Mouse (Mus musculus): ENCODE measurements around the gene Tmem240. TPM values are rescaled to one million over a fixed set of nuclear protein-coding genes. Genes with fewer than 3 reads are reported as not detected.
"Not testable (repeated sequence)": the region's sequence is repeated elsewhere in the genome, so short reads cannot be mapped to it uniquely, and the experiment has no call there.

The Tmem240 gene
- polyA plus RNA-seq, 1 experiment, result 1.3 TPM

- Histone ChIP-seq H3K4me1 (ENCODE audit: control insufficient read depth, insufficient read depth, low read length) (peaks cover 9% of the 10 kb centered on the region; the same call in 1 of the 2 replicates), H3K4me3 (ENCODE audit: insufficient read depth, low read length) (no peak overlapping the region), H3K27ac (ENCODE audit: insufficient read depth, low read depth, low read length) (no peak overlapping the region)
- no peak for TF ChIP-seq CTCF (IDR thresholded peaks at IDR 0.05; ENCODE audit: low read depth, low read length)
- TF ChIP-seq POLR2A (IDR thresholded peaks at IDR 0.05; ENCODE audit: borderline replicate concordance, low read depth, low read length), result no peak
Measured at GRCm38 (mm10) chr4:155776704-155777335, 42.2 kb downstream of the Tmem240 start.

- H3K27ac ChIP-seq (ENCODE audit: insufficient read depth, low read depth, low read length), result no peak overlapping the region
- peaks cover 9% of the 10 kb centered on the region; the same call in 1 of the 2 replicates for H3K4me1 ChIP-seq (ENCODE audit: control insufficient read depth, insufficient read depth, low read length)
Measured at GRCm38 (mm10) chr4:155777816-155778215, 43.2 kb downstream of the Tmem240 start.

GRCm38 (mm10) chr4:155779498-155779897 lies 44.9 kb downstream of the Tmem240 start:
- no peak overlapping the region for H3K27ac ChIP-seq (ENCODE audit: insufficient read depth, low read depth, low read length)
- peaks cover 12% of the 10 kb centered on the region for H3K4me1 ChIP-seq (ENCODE audit: control insufficient read depth, insufficient read depth, low read length)
- no peak for TF ChIP-seq CTCF (IDR thresholded peaks at IDR 0.05; ENCODE audit: low read depth, low read length)
- no peak for TF ChIP-seq POLR2A (IDR thresholded peaks at IDR 0.05; ENCODE audit: borderline replicate concordance, low read depth, low read length)
- no peak overlapping the region for H3K4me3 ChIP-seq (ENCODE audit: insufficient read depth, low read length)

More at GRCm38 (mm10) chr4:155777816-155778215, 43.2 kb downstream of the Tmem240 start:
- no peak overlapping the region for H3K4me3 ChIP-seq (ENCODE audit: insufficient read depth, low read length)
- TF ChIP-seq CTCF (IDR thresholded peaks at IDR 0.05; ENCODE audit: low read depth, low read length) (no peak), POLR2A (IDR thresholded peaks at IDR 0.05; ENCODE audit: borderline replicate concordance, low read depth, low read length) (no peak)

GRCm38 (mm10) chr4:155780895-155781294 lies 46.3 kb downstream of the Tmem240 start:
- Histone ChIP-seq H3K4me1 (ENCODE audit: control insufficient read depth, insufficient read depth, low read length) (peaks cover 8% of the 10 kb centered on the region), H3K27ac (ENCODE audit: insufficient read depth, low read depth, low read length) (no peak overlapping the region), H3K4me3 (ENCODE audit: insufficient read depth, low read length) (no peak overlapping the region)
- TF ChIP-seq POLR2A (IDR thresholded peaks at IDR 0.05; ENCODE audit: borderline replicate concordance, low read depth, low read length), result no peak
- no peak for TF ChIP-seq CTCF (IDR thresholded peaks at IDR 0.05; ENCODE audit: low read depth, low read length)

GRCm38 (mm10) chr4:155783486-155784080 lies 49.0 kb downstream of the Tmem240 start:
- TF ChIP-seq POLR2A (IDR thresholded peaks at IDR 0.05; ENCODE audit: borderline replicate concordance, low read depth, low read length) (no peak), CTCF (IDR thresholded peaks at IDR 0.05; ENCODE audit: low read depth, low read length) (no peak)
- no peak overlapping the region for H3K27ac ChIP-seq (ENCODE audit: insufficient read depth, low read depth, low read length)

GRCm38 (mm10) chr4:155784081-155784701 lies 49.6 kb downstream of the Tmem240 start:
- peaks cover 2% of the 10 kb centered on the region for H3K4me1 ChIP-seq (ENCODE audit: control insufficient read depth, insufficient read depth, low read length)
- no peak for TF ChIP-seq POLR2A (IDR thresholded peaks at IDR 0.05; ENCODE audit: borderline replicate concordance, low read depth, low read length)
- peak; percentile 39; the same call in 1 of the 2 replicates for TF ChIP-seq CTCF (IDR thresholded peaks at IDR 0.05; ENCODE audit: low read depth, low read length)
- H3K27ac ChIP-seq (ENCODE audit: insufficient read depth, low read depth, low read length), result no peak overlapping the region
- H3K4me3 ChIP-seq (ENCODE audit: insufficient read depth, low read length), result peak overlapping the region; percentile 75

More at GRCm38 (mm10) chr4:155783486-155784080, 49.0 kb downstream of the Tmem240 start:
- Histone ChIP-seq H3K4me1 (ENCODE audit: control insufficient read depth, insufficient read depth, low read length) (peaks cover 2% of the 10 kb centered on the region), H3K4me3 (ENCODE audit: insufficient read depth, low read length) (peak overlapping the region; percentile 75)

- no peak overlapping the region for H3K4me3 ChIP-seq (ENCODE audit: insufficient read depth, low read length)
- peaks cover 2% of the 10 kb centered on the region for H3K4me1 ChIP-seq (ENCODE audit: control insufficient read depth, insufficient read depth, low read length)
- no peak overlapping the region for H3K27ac ChIP-seq (ENCODE audit: insufficient read depth, low read depth, low read length)
- TF ChIP-seq CTCF (IDR thresholded peaks at IDR 0.05; ENCODE audit: low read depth, low read length) (no peak), POLR2A (IDR thresholded peaks at IDR 0.05; ENCODE audit: borderline replicate concordance, low read depth, low read length) (no peak)
Measured at GRCm38 (mm10) chr4:155785246-155785645, 50.6 kb downstream of the Tmem240 start.

GRCm38 (mm10) chr4:155785819-155786218 lies 51.2 kb downstream of the Tmem240 start, which contains the start of gene Tmem88b:
TSS of gene Tmem88b (minus strand) at chr4:155785874.
- peak within 1 kb of the TSS; percentile 75; the same call in 1 of the 2 replicates for H3K4me3 ChIP-seq (ENCODE audit: insufficient read depth, low read length)
- H3K4me1 ChIP-seq (ENCODE audit: control insufficient read depth, insufficient read depth, low read length), result peaks cover 2% of the 10 kb centered on the region
- TF ChIP-seq CTCF (IDR thresholded peaks at IDR 0.05; ENCODE audit: low read depth, low read length) (no peak), POLR2A (IDR thresholded peaks at IDR 0.05; ENCODE audit: borderline replicate concordance, low read depth, low read length) (no peak)
- H3K27ac ChIP-seq (ENCODE audit: insufficient read depth, low read depth, low read length), result no peak within 1 kb of the TSS

GRCm38 (mm10) chr4:155788300-155788699 lies 53.7 kb downstream of the Tmem240 start:
- H3K4me1 ChIP-seq (ENCODE audit: control insufficient read depth, insufficient read depth, low read length), result peaks cover 2% of the 10 kb centered on the region
- TF ChIP-seq POLR2A (IDR thresholded peaks at IDR 0.05; ENCODE audit: borderline replicate concordance, low read depth, low read length) (no peak), CTCF (IDR thresholded peaks at IDR 0.05; ENCODE audit: low read depth, low read length) (no peak)

GRCm38 (mm10) chr4:155788833-155789232 lies 54.2 kb downstream of the Tmem240 start:
- not testable (repeated sequence) for H3K4me1 ChIP-seq (ENCODE audit: control insufficient read depth, insufficient read depth, low read length); H3K27ac ChIP-seq (ENCODE audit: insufficient read depth, low read depth, low read length); H3K4me3 ChIP-seq (ENCODE audit: insufficient read depth, low read length)

More at GRCm38 (mm10) chr4:155788300-155788699, 53.7 kb downstream of the Tmem240 start:
- Histone ChIP-seq H3K4me3 (ENCODE audit: insufficient read depth, low read length) (no peak overlapping the region), H3K27ac (ENCODE audit: insufficient read depth, low read depth, low read length) (no peak overlapping the region)
